Mouse (Mus musculus) adrenal gland, postnatal 36 days (tissue): ENCODE data around the gene Tm4sf4. TPM values are rescaled to one million over a fixed set of nuclear protein-coding genes. Genes with fewer than 3 reads are reported as not detected.
A peak's percentile ranks its signal among the peaks of the same experiment; 100 is the strongest.

Source experiments
- DNase-seq, 2 experiments: peaks; one replicate each; pipeline ENCODE4 v3.0.0; 2021; ENCODE audit warnings: mixed read lengths in 1 of 2
- total RNA-seq, 2 experiments: library from RNA; stranded (reverse); gene quantifications; 2 replicates each; pipeline ENCODE4 v1.2.3; 2021

The Tm4sf4 gene
- total RNA-seq, 2 experiments from 2014 or later: 0.99 to 2.5 TPM

DNA sequence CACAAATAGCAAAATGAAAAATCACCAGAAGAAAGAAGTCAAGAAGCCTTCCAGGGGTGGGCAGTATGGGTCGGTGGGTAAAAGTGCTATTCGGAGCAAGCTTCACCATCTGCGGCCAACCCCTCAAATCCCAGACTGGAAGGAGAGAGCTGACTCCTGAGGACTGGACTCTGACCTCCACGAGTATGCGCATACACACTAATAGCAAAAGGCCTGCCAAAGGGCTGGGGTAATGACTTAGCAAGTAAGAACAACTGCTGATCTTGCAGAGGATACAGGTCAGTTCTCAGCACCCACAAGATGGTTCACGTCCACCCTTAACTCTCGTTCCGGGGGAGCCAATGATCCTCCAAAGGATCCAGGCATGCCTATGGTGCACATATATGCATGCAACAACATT lies 49.3 kb downstream of the Tm4sf4 start:
- DNase-seq: no peak

DNA sequence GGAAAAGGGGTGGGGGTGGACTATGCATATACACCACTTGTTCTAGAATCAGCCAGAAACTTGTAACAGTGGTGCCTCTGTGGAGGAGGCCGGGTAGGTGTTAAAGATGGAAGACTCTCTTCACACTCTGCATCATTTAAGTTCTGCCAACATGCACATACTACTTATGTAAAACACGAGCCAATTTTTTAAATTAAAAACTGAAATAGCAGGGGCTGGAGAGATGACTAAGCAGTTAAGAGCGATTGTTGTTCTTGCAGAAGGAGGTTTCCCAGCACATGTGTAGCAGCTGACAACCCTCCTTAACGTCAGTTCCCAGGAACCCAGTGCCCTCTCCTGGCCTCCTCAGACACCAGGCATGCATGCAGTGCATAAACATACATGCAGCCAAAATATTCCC lies 55.5 kb downstream of the Tm4sf4 start:
- DNase-seq: no peak

DNA sequence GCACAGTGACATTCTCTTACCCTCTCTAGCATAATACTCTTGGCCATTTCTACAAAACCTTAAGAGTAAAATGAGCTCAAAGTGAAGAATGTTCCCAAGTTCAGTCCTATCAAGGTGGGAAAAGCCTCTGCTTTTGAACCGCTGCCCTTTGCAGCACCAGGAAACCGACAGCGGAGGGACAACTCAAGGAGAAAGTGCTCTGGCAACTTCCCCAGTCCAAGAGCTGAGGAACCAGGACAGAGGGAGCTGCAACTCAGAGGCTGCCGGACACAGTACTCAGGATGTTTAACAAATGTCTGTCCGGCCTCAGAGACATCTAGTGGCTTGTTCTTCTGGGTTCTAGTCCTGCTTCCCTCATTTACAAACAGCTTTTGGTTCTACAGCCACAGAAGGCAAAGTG lies 56.9 kb downstream of the Tm4sf4 start:
- no peak for DNase-seq

DNA sequence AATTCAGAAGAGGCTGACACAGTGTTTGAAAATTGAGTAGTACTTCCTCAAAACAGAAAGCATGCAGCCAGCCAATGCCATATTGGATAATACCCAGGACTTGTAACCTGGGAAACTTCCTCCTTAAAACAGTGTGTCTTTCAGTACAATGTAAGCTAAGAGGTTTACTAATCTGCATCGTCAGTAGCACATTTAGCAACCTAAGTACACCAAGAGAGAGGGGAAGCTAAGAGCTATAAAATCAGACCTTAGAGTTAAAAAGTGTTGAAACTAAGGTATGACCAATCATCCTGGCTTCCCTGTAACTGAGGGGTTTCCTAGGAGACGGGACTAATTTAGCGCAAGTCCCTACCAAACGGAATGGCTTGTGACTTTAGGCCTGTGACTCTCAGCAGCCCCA lies 61.0 kb downstream of the Tm4sf4 start:
- DNase-seq: no peak

DNA sequence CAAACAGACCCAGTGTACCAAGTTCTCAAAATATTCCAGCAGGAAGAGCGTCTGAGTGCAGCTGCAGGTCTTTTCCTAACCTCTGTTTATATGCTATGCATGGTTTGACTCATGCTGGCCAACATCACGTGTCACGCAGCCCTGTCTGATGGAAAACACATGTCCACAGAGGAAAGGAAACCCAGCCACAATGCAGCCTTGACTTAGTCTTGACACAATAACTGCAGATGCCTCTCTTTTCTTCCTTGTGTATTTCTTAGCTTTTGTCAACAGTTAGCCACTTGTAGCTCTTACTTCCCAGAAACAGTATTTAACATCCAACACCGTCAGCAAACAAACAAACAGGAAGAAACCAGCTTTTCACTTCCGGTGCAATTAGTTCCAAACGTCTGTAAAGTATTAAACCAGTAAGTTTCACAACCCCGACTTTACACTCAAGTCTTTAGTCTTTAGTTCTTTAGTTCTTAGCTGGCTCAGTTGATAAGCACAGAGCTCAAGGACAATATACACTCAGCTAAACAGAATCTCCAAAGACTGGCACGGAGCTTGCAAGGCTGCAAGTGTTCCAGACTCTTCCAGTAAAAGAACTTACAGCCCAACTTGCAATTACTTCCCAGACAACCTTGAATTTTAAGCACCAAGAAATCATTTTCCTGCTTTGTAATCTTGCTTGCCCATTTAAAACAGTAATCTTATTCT lies 62.5 kb downstream of the Tm4sf4 start:
- DNase-seq: peak; percentile 32 to 40

Other genes with a start within 250 kb of the Tm4sf4 start
- 10 to 100 TPM; 55.0 to 84.7 TPM for gene Tm4sf1, start 123.3 kb upstream of the Tm4sf4 start, total RNA-seq
- gene Wwtr1, start 150.6 kb downstream of the Tm4sf4 start, total RNA-seq: 10 to 100 TPM; 42.9 to 48.9 TPM
- gene Commd2, start 226.4 kb downstream of the Tm4sf4 start, total RNA-seq: 10 to 100 TPM; 26.9 to 33.3 TPM